Mouse (Mus musculus): ENCODE data around the gene Ints3. TPM values are rescaled to one million over a fixed set of nuclear protein-coding genes. Genes with fewer than 3 reads are reported as not detected.

Ints3 gene
- total RNA-seq, 1 experiment from 2014 or later: 91.2 TPM

- no peak for DNase-seq
Measured at GRCm38 (mm10) chr3:90445417-90446200, 12.2 kb upstream of the Ints3 start.

- DNase-seq: no peak
Measured at GRCm38 (mm10) chr3:90443977-90444376, 10.6 kb upstream of the Ints3 start.

- DNase-seq: no peak
Measured at GRCm38 (mm10) chr3:90440756-90441155, 7.3 kb upstream of the Ints3 start.

- DNase-seq: no peak
Measured at GRCm38 (mm10) chr3:90437131-90437530, 3.7 kb upstream of the Ints3 start.

GRCm38 (mm10) chr3:90434073-90434730, 780 bp upstream of the Ints3 start:
- DNase-seq: no peak

- peak; percentile 37 for DNase-seq
Measured at GRCm38 (mm10) chr3:90432811-90433219, 607 bp downstream of the Ints3 start.

- no peak for DNase-seq
Measured at GRCm38 (mm10) chr3:90432348-90432747, 1.1 kb downstream of the Ints3 start.

GRCm38 (mm10) chr3:90429576-90429975, 3.8 kb downstream of the Ints3 start:
- no peak for DNase-seq

GRCm38 (mm10) chr3:90428186-90428585, 5.2 kb downstream of the Ints3 start:
- DNase-seq: no peak

GRCm38 (mm10) chr3:90427574-90427973, 5.8 kb downstream of the Ints3 start:
- DNase-seq: no peak

- no peak for DNase-seq
Measured at GRCm38 (mm10) chr3:90425499-90425898, 7.9 kb downstream of the Ints3 start.

GRCm38 (mm10) chr3:90423549-90423948, 9.9 kb downstream of the Ints3 start:
- no peak for DNase-seq

- DNase-seq: no peak
Measured at GRCm38 (mm10) chr3:90420696-90421095, 12.7 kb downstream of the Ints3 start.

- DNase-seq: no peak
Measured at GRCm38 (mm10) chr3:90413011-90413396, 20.4 kb downstream of the Ints3 start.

GRCm38 (mm10) chr3:90412312-90413010, 21.0 kb downstream of the Ints3 start:
- peak; percentile 87 for DNase-seq

- no peak for DNase-seq
Measured at GRCm38 (mm10) chr3:90408721-90409120, 24.7 kb downstream of the Ints3 start.

- no peak for DNase-seq
Measured at GRCm38 (mm10) chr3:90406414-90406813, 27.0 kb downstream of the Ints3 start.

GRCm38 (mm10) chr3:90404609-90405008, 28.8 kb downstream of the Ints3 start:
- DNase-seq: no peak

- no peak for DNase-seq
Measured at GRCm38 (mm10) chr3:90404121-90404520, 29.3 kb downstream of the Ints3 start.

GRCm38 (mm10) chr3:90400993-90401392, 32.4 kb downstream of the Ints3 start:
- no peak for DNase-seq

GRCm38 (mm10) chr3:90395629-90396028, 37.8 kb downstream of the Ints3 start:
- no peak for DNase-seq

- DNase-seq: no peak
Measured at GRCm38 (mm10) chr3:90392661-90393060, 40.8 kb downstream of the Ints3 start.

- DNase-seq: no peak
Measured at GRCm38 (mm10) chr3:90391941-90392340, 41.5 kb downstream of the Ints3 start.
